Mouse (Mus musculus) urinary bladder, postnatal 4 days (tissue): Measurements from ENCODE around the gene Cyb561a3.

ENCODE experiments used
- DNase-seq, 2 experiments: peaks; one replicate each; pipeline ENCODE4 v3.0.0; 2021 to 2022; ENCODE audit warnings: low spot score in 2 of 2

The Cyb561a3 gene

GRCm38 (mm10) chr19:10590301-10590700 lies 13.3 kb downstream of the Cyb561a3 start:
- DNase-seq = no peak

- no peak for DNase-seq
Observed at GRCm38 (mm10) chr19:10591659-10592377, 14.8 kb downstream of the Cyb561a3 start.

- DNase-seq = no peak
Observed at GRCm38 (mm10) chr19:10598188-10598587, 21.2 kb downstream of the Cyb561a3 start.

GRCm38 (mm10) chr19:10599648-10600047 lies 22.7 kb downstream of the Cyb561a3 start:
- no peak for DNase-seq

GRCm38 (mm10) chr19:10602247-10602769 lies 25.3 kb downstream of the Cyb561a3 start:
- no peak for DNase-seq

DNA sequence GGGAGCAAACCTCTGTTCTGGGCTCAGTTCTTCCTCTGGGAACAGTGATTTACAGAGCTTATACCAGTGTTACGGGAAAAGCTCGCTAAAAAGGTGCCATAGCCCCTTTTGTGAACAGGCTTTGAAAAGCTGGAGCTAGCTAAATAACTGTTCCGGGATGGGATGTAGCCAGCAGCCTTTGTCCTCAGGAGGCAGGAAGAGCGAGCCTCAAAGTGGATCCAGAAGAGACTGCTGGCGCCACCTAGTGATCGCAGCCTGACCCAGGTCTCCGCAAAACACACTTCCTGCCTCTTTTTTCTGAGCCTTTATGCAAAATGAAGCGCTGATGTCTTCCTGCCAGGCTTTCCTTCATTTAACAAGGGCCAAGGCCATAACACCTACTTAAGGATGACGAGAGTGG lies 25.8 kb downstream of the Cyb561a3 start:
- DNase-seq = peak; percentile 78 to 89

DNA sequence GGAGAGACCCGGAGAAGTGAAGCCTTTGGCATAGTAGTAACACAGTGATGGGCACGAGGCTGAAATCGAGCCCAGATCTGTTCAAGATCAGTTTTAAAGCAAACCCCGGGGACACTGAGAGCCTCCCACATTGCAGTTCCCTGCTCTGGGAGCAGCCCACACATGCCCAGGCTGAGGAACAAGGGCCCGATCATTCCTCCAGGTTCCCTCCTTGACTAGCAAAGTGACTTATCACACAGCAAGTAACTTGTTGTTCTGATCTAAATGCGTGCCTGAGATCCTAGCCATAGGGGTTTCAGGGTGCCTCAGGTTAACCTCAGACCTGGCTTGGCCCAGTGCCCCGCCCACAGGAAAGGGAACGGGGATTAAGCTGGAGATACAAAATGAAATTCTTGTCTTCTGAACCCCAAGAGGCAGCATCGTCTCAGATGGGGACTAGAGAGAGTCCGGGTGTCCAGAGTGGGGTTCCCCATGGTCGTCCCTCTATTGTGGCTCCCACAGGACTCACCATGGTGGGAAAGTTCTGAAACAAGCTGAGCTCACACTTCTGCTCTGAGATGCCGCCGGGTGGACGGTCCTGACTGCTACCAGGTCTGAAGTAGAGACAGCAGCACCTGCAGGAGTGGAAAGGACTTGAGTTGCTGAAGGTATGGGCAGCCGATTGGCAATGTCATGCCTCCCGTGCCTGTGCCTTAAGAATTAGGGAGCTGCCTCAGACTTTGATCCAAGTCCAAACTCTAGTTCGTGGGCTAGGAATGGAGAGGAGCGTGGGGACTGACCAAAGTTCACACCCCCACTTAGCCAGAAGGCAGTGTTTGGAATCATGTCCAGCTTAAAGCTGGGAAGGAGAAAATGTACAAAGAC lies 26.9 kb downstream of the Cyb561a3 start:
- no peak for DNase-seq

DNA sequence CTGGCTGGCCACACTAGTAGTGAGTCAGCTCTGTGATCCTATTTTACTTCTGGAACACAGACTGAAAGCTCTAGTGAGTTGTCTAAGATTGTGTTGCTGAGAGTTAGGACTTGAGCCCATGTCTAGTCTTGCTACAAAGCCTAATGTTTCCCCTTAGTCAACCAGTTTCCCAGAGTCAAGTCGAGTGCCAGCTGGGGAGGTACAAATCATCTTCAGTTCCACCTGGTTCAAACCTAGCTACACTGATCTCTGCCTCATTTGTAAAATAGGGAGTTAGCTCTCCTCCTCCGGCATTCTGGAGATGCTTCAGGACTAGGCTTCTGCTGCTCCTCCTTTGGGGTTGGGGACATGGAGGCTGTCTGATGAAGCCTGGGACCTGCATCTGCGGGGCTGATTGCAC lies 27.6 kb downstream of the Cyb561a3 start:
- DNase-seq = no peak

DNA sequence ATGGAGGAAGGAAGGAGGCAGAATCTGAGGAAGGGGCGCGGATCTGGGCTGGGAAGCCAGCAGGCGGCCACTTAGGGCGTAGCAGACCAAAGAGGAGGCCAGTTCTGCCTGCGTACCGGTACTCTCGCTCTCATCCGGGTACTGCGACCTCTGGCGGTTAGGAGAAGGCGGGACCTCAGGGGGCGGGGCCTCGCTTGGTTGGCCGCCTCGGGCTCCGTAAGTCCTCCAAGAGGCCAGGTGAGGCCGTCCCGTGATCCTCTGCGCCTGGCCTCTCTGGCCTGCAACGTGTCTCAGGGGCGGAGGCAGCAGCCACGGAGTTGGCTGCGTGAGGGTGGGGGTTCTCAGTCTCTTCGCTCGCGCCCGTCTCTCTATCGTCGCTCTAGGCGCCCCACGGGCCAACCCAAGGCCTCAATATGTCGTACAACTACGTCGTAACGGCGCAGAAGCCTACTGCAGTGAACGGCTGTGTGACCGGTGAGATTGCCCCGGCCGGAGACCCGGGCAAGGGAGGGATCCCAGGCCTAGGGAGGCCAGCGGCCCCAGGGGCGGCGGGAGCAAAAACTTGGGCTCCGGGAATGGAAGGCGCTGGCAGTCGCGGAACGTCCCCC lies 28.4 kb downstream of the Cyb561a3 start, which contains the start of the genes Ddb1 and Tkfc:
TSS of gene Ddb1 (plus strand) at position 35 of the 608 bp plus-strand sequence.
TSS of gene Tkfc (minus strand) at position 362 of the 608 bp plus-strand sequence.
- peak; percentile 98 to 99 for DNase-seq

GRCm38 (mm10) chr19:10605901-10606622 lies 29.1 kb downstream of the Cyb561a3 start:
- no peak for DNase-seq

- DNase-seq = no peak
Observed at GRCm38 (mm10) chr19:10608573-10609240, 31.7 kb downstream of the Cyb561a3 start.

DNA sequence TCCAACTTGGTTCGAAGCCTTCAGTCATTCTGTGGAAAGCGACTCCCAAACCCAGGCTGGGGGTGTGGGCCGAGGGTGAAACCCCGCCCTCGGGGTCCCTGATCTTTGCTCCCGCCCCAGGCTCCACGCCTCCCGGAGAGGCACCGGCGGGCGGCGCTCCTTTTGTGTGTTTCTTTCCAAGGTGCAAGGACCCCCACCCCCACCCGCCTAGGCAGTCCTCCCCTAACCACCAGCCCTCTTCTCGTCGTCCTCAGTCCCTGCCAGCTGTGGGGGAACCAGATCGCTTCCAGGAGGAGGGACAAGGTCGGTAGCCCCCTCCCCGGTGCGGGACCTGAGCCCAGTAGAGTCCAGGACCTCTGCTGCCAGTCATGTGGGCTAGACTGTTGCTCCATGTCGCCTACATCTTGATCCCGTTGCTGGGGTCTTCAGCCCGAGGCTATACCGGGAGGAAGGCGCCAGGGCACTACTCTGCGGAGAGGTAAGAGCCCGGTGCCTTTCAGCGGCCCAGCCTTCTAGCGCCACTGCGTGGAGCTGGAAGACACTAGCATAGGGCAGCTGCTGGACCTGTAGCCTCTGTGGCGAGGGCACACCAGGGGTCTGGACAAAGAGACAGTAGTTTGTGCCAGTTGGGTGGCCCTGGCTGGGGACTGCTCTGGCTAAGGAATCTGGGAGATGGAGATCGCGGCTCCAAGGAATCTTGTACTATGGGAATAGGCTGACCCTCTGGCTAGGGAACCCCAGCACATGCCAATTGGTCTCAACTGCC lies 57.3 kb downstream of the Cyb561a3 start, which contains the start of gene Vwce:
TSS of gene Vwce (plus strand) at position 108 of the 766 bp plus-strand sequence.
- no peak for DNase-seq

DNA sequence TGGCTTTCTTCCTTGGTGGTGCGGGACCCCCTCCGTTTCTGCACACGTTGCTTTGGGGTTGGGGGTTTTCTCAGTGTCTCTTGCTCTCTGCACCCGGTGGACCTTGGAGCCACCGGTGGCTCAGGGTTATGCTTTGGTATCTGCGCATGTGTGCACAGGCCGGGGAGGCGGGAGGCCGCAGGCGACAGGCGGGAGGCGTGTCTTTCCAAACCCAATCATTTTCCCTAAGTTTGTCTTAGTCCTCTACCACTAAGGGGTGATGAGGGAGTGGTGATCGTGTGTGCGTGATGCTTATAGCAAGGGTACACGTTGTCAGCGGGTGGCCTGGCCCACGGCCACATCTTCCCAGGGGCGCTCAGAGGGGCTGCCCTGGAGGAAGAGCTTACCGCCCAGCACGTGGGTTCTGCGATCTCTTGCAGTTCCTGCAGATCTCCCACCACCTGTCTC lies 57.9 kb downstream of the Cyb561a3 start:
- peak in 1 of 2 experiments; percentile 42 for DNase-seq

DNA sequence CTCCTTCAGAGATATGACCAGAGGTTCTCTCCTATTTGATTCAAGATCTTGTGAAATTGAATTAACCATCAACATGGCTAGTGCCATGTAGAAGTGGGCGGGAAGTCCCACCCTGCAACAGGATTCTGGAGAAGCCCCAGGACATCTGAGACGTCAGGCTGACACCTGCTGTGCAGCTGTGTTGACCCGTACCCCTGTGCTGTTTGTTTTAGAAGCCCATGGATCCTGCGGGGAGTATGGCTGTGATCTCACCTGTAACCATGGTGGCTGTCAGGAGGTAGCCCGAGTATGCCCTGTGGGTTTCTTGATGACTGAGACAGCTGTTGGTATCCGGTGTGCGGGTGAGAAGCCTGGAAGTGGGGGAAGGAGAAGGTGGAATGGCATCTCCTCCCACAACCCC lies 60.9 kb downstream of the Cyb561a3 start:
- DNase-seq = no peak

DNA sequence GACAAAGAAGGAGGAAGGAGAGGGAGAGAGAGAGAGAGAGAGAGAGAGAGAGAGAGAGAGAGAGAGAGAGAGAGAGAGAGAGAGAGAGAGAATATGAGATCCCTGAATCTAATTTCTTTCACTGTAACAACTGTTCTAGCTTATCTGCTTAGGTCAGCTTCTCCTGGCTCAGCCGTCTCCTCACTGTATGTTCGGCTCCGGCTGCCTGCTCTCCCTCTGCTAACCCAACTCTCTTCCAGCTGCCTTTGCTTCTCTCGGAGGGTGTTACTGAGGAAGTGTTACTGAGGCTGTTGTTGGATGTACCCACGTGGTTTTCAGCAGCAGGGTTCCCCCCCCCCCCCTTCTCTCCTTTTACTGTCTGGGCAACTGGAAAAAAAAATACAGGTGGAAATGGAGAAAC lies 63.1 kb downstream of the Cyb561a3 start:
- DNase-seq = no peak

DNA sequence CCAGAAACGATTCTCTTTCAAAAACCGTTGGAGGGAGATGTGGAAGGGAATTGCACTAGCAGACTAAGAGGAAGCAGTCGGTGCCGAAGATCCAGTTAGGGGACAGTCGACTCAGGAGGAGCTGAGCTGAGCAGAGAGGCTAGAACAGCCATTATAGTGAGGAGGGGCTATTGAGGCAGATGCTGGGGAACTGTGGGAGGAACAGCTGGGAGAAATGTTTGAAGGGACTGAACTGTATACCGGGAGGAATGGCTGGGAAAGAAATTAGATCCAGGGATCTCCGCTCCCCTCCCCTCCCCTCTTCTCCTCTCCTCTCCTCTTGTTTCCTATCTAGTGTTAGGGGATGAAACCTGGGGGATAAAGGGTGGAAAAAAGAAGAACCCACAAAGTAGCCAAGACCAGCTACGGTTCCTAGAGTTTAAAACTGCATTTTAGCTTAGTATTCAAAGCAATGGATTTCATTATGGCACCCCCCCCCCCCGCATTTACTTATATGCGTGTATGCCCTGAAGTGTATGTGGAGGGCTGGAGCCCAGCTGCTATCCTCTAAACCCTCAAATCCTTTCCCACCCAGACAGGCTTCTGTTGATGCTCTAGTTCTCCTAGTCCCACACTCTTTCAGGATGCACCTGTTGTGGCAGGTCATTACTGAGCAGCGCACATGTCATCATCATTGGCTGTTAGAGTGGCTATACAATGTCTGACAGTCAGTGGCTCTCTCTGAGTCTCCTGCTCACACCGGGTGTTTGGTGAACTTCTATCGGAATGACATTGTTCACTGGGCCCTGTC lies 63.8 kb downstream of the Cyb561a3 start:
- DNase-seq = no peak
